Mouse (Mus musculus) lung, adult 2 months (tissue): ENCODE measurements around the gene Scaf8.

Experiments used
- CTCF ChIP-seq: fragments of 200-500 bp; IDR thresholded peaks from 2 replicates; pipeline ENCODE4 v1.5.1; 2011; ENCODE audit warnings: mild to moderate bottlenecking, low read length, control low read depth; ENCODE audit not compliant: insufficient read depth
- POLR2A ChIP-seq: fragments of 200-500 bp; IDR thresholded peaks from 2 replicates; pipeline ENCODE4 v1.6.1; 2011; ENCODE audit warnings: low read depth, mild to moderate bottlenecking, control low read depth, low read length, borderline replicate concordance; ENCODE audit errors: extremely low read depth

DNA sequence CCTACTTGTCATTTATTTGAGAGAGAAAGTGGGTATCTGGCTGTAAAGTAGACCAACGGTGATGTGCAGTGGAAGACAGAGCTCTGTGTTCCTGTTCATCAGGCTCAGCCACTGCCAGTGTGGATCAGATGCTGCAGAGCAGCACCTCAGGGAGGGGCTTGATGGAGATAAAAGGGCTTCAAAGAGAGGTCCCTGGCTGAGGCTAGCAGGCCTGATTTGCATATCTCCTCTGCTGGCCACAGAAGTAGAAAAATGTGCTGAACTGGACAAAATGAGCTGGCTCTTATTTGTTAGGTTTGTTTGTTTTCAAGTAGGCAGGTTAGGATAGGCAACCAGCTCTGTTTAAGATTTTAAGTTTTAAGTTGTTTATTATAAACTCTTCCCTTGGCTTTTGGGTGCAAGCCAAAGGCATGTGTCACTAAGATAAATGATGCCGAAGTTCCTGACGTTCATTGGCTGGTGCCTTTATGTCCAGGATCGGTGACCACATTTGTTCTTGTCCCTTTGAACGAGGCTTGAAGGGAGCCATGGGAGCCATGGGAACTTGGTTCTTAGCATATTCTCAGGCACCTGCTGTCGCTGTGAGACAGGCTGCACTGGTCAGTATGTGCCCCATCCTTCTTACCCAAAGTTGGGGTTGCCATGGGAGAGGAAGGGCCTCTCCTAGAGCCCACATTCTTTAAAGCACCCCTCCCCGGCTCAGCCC lies 132.0 kb downstream of the Scaf8 start:
- TF ChIP-seq POLR2A = no peak
- no peak for TF ChIP-seq CTCF
